Mouse (Mus musculus): ENCODE data around the gene Slc25a36. TPM values are rescaled to one million over a fixed set of nuclear protein-coding genes. Genes with fewer than 3 reads are reported as not detected.

Slc25a36 gene
- 142 TPM for total RNA-seq (2023)

GRCm38 (mm10) chr9:97110571-97111390 lies at the start of gene Slc25a36:
TSS of gene Slc25a36 (minus strand) at chr9:97111157.

Other genes starting within 250 kb of the Slc25a36 start
- gene Pxylp1, start 218.5 kb downstream of the Slc25a36 start, total RNA-seq (2023), result 27.8 TPM
- gene Spsb4, start 92.3 kb downstream of the Slc25a36 start, total RNA-seq (2023), result not detected